Mouse (Mus musculus) CH12.LX (cell line): ENCODE data around the gene Kat2b.

Experiments
- GABPA ChIP-seq: IDR thresholded peaks from 2 replicates; pipeline ENCODE4 v1.6.1; 2012; ENCODE audit warnings: low read depth, low read length, improper control_type of control experiment, inconsistent platforms; ENCODE audit not compliant: insufficient replicate concordance
- NELFE ChIP-seq: IDR thresholded peaks from 2 replicates; pipeline ENCODE4 v1.6.1; 2011; ENCODE audit warnings: low read depth, low read length, improper control_type of control experiment
- POLR2A ChIP-seq: IDR thresholded peaks from 2 replicates; pipeline ENCODE4 v1.6.1; 2011; ENCODE audit warnings: low read depth, mild to moderate bottlenecking, improper control_type of control experiment, low read length
- RAD21 ChIP-seq: IDR thresholded peaks from 2 replicates; pipeline ENCODE4 v1.6.1; 2011; ENCODE audit warnings: low read depth, mild to moderate bottlenecking, low read length, improper control_type of control experiment, moderate library complexity
- ZC3H11A ChIP-seq: IDR thresholded peaks from 2 replicates; pipeline ENCODE4 v1.6.1; 2012; ENCODE audit warnings: low read depth, mild to moderate bottlenecking, inconsistent platforms, low read length, improper control_type of control experiment
- ZMIZ1 ChIP-seq: IDR thresholded peaks from 2 replicates; pipeline ENCODE4 v1.6.1; 2012; ENCODE audit warnings: low read depth, mild to moderate bottlenecking, inconsistent platforms, low read length, improper control_type of control experiment

DNA sequence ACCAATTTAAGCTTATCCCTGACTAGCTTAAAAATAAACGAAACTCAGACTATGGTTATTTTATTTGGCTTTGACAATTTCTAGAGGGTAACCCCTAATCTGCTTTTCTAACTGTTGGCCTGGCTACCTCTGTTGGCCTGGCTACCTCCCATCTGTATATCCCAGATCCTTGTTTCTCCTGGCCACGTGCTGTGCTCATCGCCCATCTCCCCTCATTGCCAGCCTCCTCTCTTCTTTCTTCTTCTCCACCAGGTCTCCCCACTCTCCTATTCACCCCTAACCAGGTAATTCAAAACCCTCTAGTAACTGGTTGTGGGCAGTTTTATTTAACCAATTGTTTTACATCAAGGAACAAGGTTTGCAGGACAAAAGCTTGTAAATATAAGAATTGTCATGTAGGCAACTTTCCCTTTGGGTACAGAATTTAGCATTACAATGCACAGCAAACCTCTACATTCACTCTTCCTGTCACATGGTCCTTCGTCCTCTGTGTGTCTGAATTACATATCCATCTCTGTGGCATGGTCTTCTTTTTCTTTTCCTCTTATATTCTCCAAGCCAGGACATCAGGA, 5.1 kb upstream of the Kat2b start:
- TF ChIP-seq ZMIZ1 = no peak
- TF ChIP-seq RAD21 = no peak
- TF ChIP-seq GABPA = no peak
- no peak for TF ChIP-seq POLR2A
- TF ChIP-seq ZC3H11A = no peak
- TF ChIP-seq NELFE = no peak
